Mouse (Mus musculus) myocyte (in vitro differentiated cells): ENCODE measurements at regions not wholly inside any gene's neighbourhood (a gene's known extent, or its start where the extent isn't known, plus 50 kb on each side); places are given as distances from the start of the nearest gene placed in this dataset.

ENCODE experiments used
- E2F4 ChIP-seq: IDR thresholded peaks from one replicate; pipeline ENCODE4 v1.6.1; 2011; ENCODE audit warnings: mild to moderate bottlenecking, control low read depth, moderate library complexity; ENCODE audit not compliant: insufficient read depth
- MYOG ChIP-seq, 3 experiments: IDR thresholded peaks; one replicate each; pipeline ENCODE4 v1.6.1; 2011; ENCODE audit warnings: control low read depth in 2 of 3, low read depth in 2 of 3, mild to moderate bottlenecking in 2 of 3; ENCODE audit not compliant: insufficient read length in 2 of 3, control insufficient read depth in 1 of 3, insufficient read depth in 1 of 3
- POLR2A ChIP-seq: IDR thresholded peaks from one replicate; pipeline ENCODE4 v1.6.1; 2011; ENCODE audit warnings: low read depth, mild to moderate bottlenecking, control low read depth, moderate library complexity; ENCODE audit not compliant: insufficient read length

- no peak for TF ChIP-seq MYOG (IDR thresholded peaks at IDR 0.05; ENCODE audit: control insufficient read depth in 1 of 3, insufficient read depth in 1 of 3, insufficient read length in 2 of 3, low read depth in 2 of 3)
- TF ChIP-seq POLR2A, result no peak
- TF ChIP-seq E2F4, result no peak
Measured at GRCm38 (mm10) chr3:18937333-18938122, 690.9 kb downstream of the 1700064H15Rik start.
